Mouse (Mus musculus): ENCODE measurements around the gene Hoxd10.

GRCm38 (mm10) chr2:74686988-74687697, 4.6 kb upstream of the Hoxd10 start:
- TF ChIP-seq CTCF (conservative IDR thresholded peaks at IDR 0.05; ENCODE audit: low read length): no peak
- no peak for TF ChIP-seq NANOG (IDR thresholded peaks at IDR 0.05; ENCODE audit: borderline replicate concordance, low read length)

All from E14TG2a.4 (cell line).